Mouse (Mus musculus) kidney, adult 8-10 months (tissue): Measurements from ENCODE around the gene Nrm.
"Not testable (repeated sequence)": the region's sequence is repeated elsewhere in the genome, so short reads cannot be mapped to it uniquely, and the experiment has no call there.

Experiments used
- DNase-seq, 2 experiments: peaks; one replicate each; pipeline ENCODE4 v3.0.0; 2022

Gene Nrm

DNA sequence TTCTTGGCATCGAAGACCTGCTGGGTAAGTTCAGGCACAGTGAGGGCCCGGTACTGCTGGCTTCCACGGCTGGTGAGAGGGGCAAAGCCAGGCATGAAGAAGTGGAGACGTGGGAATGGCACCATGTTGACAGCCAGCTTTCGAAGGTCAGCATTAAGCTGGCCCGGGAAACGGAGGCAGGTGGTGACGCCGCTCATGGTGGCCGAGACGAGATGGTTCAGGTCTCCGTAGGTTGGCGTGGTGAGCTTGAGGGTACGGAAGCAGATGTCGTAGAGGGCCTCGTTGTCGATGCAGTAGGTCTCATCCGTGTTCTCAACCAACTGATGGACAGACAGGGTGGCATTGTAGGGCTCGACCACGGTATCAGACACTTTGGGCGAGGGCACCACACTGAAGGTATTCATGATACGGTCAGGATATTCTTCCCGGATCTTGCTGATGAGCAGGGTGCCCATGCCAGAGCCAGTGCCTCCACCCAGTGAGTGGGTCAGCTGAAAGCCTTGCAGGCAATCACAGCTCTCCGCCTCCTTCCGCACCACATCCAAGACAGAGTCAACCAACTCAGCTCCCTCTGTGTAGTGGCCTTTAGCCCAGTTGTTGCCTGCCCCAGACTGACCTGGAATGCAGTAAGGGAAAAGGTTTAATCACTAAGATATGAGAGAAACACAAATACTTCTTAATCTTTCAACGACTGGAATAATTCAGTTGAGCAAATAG, 25.5 kb upstream of the Nrm start:
- no peak for DNase-seq

DNA sequence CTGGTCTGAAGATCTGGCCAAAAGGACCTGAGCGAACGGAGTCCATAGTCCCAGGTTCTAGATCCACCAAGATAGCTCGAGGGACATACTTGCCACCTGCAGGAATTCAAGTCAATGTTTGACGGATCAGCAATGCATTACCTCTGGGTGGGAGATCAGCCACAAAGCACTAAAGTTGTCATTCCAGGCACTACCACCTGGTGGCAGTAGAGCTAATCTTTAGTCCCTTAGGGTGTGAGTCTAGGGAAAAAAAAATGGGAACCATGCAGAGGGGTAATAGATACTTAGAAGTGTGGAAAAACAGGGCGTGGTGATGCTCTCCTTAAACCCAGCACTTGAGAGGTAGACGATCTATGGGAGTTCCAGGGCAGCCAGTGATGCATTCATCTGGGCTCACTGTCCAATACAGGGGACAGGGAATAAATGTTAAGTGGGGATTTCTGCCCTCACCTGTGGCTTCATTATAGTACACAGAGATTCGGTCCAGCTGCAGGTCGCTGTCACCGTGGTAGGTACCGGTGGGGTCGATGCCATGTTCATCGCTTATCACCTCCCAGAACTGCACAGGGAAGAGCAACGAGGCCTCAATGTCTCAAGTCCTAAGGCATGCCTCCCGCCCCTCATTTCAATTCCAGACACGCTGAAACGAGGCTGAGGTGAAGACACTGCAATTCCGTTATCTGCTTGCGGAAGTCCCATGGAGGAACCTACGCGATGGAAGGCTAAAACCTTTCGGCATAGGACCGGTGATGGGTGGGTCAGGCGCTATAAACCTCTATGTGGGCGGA, 24.7 kb upstream of the Nrm start:
- DNase-seq, result peak; percentile 92 to 95

DNA sequence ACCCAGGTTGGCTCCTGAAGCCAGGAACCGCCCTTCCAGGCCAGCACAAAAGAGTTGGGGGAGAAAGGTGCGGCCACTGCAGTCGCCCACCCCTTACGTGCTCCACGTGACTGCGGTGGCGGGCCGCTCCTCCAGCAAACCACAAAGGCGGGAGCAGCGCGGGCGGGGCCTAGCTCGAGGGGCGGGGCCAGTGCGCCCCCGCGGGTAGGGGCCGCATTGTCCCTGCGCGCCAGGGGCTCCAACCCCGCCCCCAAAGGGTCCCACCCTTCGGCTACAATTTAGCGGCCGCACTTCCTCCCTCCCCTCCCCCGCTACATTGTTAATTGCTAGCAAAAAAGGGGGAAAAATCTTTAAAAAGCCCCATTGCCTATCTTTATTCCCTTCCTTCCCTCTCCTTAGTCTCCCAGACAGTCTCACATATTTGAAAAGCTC, 24.1 kb upstream of the Nrm start:
- peak; percentile 75 to 79 for DNase-seq

DNA sequence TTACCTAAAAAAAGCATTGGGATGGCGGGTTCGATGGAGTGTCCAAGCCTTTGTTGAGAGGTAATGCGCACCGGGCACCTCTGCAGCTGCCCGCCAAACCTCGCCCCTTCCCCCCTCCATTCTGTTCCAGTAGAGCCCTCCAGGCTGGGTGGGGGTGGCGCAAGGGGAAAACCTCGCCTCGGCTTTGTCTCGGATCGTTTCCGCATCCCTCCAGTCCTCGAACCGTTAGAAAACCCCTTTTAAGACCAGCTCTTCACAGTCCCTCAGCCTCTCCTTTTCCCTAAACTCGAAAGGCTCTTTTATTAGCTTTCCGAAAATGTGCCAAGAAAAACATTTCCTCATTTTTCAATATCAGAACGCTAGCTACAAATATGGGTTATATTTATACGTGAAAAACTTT, 23.6 kb upstream of the Nrm start:
- DNase-seq, result no peak

DNA sequence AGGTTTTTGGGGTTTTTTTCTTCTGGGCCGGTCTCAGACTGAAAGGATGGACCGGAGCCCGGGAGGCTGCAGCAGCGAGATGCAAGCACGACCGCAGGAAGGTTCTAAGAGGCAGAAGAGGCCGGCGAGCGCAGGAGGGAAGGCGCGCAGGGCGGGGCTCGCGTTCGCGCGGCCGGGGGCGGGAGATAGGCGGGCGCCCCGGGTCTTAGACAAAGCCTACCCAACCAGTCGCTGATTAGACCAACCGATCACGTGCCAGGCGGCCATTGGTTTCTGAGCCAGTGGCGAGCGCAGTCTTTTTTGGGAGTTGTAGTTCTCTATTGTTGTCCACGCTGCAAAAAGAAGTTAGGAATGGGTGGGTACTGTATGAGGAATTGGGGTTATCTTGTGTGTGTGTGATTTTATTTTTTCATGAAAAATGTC, 23.0 kb upstream of the Nrm start, which contains the start of gene Tubb5:
Gene Tubb5, minus strand, starts transcription at position 185 of the 423 bp plus-strand sequence.
- DNase-seq, result peak; percentile 96 to 97

DNA sequence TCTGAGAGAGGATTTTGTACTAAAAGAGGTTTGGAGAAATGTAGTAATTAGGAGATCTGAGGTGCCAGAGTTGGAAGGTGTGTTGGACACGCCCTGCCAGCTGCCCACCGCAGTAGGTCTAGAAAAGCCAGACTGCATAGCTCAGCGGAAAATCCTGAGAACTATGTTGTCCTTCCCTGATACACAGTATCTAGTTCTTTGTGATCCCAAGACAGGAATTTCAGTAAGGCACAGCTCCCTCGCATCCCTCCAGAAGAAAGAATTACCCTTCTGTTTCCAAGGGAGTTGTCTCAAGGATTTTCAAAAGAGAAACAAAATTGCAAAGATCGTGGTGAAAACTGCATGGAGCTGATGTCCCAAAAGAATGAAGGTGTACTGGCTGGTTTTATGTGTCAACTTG, 22.5 kb upstream of the Nrm start:
- no peak for DNase-seq

DNA sequence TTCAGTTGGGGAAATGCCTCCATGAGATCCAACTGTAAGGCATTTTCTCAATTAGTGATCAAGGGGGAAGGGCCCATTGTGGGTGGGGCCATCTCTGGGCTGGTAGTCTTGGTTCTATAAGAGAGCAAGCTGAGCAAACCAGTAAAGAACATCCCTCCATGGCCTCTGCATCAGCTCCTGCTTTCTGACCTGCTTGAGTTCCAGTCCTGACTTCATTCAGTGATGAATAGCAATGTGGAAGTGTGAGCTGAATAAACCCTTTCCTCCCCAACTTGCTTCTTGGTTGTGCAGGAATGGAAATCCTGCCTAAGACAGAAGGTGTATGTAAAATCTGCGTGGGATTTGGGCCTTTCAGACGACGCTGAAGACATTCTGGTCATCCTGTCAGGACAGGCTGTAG, 22.1 kb upstream of the Nrm start:
- not testable (repeated sequence) for DNase-seq

DNA sequence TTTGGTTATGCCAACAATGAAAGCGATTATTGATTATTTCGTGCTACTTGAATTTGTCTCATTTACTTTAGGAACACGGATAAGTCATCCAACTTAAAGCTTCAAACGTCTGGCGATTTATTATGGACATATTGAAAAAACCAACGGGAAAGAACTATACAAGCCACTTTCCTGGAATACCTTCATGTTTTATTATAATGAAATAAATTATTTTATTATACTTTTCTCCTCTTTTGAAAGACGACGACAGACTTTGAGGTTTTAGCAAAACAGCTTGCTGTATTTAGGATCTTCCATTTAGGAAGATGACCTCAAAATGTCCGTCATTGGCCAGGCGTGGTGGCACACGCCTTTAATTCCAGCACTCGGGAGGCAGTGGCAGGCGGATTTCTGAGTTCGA, 20.6 kb upstream of the Nrm start:
- no peak for DNase-seq

DNA sequence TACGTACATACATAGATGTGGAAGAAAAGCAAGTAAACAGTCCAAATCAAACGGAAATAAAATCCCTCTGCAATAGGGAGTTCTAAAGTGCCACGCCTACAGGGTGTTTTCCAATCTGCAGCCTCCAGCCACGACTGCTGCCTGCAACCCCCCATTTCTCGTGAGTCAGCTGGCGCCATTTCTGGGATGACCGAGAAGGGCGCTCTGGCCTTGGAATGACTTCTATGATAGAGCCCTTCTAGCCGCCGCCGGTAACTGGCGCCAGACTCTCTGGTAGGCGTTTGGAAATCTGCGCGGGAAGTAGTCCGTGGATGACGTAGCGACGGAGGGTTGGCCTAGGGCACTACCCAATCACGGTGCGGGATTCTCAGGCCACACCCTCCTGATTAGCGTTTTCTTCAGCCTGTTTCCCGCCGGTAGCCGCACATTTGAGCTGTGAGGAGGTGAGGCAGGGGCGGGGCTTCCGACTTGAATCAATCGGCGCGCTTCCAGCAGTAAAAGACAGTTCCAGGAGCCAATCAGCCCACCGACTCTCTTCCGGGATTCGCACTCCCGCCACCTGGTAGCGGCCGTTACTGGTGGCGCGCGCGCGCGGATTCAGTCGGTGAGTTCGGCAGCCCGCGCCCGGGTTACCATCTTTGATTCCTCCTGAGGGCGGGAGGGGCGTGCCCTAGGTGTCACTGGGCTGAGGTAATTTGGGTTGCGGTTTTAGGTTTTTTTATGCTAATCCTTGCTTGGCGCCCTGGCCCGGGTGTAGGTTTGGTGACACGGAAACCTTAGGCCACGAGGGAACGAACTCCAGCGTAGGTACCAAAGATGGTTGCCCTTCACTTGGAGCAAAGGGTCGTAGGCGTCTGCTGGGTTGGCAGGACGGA, 19.8 kb upstream of the Nrm start, which contains the start of gene Mdc1:
Gene Mdc1, plus strand, starts transcription at position 440 of the 875 bp plus-strand sequence.
- peak; percentile 100 for DNase-seq

DNA sequence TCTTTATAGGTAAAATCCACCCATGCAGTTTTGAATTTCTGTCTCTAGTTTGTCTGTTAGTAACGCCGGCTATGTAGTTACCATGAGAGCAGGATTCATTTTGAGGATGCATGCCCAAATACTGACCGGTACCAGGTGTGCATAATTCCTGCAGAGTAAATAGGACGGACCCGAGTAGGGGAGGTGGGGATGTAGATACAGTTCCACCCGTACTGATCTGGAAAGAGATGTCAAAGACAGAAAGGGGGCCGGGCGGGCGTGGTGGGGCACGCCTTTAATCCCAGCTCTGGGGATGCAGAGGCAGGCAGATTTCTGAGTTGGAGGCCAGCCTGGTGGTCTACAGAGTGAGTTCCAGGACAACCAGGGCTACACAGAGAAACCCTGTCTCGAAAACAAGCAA, 19.1 kb upstream of the Nrm start:
- DNase-seq, result no peak

DNA sequence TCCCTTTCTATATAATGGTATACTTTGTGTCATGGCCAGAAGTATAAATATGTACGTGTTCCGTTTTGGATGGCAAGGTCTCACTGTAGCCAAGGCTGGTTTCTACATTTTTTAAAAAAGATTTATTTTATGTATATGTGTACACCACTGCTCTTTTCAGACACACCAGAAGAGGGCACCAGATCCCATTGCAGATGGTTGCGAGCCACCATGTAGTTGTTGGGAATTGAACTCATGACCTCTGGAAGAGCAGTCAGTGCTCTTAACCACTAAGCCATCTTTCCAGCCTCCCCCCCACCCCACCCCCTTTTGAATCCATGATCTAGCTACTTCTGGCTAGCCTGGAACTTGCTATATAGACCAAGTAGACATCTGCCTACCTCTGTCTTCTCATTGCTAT, 17.6 kb upstream of the Nrm start:
- no peak for DNase-seq

DNA sequence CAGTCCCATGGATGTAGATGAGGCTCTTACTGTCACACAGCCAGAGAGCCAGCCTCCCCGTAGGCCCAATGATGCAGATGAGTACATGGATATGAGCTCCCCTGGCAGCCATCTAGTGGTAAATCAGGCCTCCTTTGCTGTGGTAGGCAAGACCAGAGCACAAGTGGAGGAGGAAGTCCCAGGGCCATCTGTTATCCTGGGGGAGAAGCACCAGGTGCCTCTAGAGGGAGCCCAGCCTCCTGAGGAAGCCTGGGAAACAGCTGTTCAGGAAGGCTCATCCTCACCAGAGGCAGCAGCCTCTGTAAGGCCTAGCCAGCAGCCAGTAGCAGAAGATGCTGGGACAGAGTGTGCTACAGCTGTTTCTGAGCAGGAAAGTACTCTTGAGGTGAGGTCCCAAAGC, 13.0 kb upstream of the Nrm start:
- no peak for DNase-seq

DNA sequence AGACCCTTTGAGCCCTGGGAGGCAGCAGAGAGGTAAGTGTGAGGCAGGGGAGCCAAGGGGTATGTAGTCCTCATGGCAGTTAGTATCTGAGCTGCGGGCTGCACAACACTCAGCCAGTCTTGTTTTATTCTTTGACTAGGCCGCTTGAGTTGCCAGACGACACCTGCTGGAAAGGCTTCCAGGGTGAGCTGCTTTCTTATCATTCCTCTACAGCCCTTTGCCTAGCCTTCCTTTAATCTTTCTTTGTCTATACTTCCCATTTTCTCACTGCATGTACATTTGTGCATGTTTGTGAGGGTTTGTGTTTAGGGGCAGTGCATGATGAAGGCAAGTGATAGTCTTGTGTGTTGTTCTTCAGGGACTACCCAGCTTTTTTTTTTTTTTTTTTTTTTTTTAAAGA, 10.1 kb upstream of the Nrm start:
- DNase-seq, result no peak

DNA sequence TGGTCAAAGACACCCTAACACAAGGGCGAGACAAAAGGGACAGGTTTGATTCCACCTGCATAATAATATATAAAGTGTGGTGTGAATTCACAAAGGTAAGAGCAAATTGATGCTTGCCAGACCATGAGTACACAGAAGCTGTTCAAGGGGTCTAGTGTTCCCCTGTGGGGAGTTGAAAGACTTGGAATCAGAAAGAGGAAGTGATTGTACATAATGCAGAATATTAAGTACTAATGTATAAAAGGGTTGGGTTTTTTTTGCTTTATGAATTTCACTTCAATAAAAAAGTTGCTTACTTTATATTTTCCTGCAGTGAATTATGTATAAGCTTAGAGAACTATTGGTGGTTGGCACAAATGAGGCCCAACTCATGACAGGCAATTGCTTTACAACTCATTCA, 1.7 kb upstream of the Nrm start:
- no peak for DNase-seq

DNA sequence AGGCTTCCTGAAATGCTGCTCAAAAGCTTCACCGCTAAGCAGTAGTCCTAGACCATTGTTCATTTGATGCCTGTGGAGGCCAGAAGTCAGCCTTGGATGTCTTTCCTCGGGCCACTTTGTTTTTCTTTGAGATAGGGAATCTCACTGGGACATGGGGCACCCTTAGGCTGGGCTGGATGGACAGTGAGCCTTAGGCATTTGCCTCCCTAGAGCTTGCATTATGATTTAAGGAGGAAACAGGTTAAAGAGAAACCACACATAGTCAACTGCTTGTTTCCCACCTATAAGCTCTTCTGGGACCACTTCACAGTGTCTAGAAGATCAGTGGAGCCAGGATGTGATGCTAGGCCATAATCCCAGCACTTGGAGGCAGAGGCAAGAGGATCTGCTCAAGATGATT, 1.3 kb upstream of the Nrm start:
- DNase-seq, result no peak

DNA sequence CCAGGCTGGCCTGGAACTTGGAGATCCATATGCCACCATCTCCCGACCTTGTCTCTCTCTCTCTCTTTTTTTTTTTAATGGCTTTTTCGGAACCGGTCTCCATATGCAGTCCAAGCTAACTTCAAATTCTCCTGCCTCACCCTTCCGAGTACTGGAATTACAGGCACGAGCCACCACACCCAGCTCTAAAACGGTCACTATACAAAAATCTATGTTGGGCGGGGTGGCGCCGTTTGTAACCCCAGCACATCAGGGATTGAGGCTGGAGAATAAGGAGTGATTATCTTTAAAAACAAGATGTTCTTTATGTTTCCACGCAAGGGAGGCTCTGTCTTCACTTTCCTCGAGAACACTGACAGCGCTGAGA, 304 bp upstream of the Nrm start:
- DNase-seq, result no peak

DNA sequence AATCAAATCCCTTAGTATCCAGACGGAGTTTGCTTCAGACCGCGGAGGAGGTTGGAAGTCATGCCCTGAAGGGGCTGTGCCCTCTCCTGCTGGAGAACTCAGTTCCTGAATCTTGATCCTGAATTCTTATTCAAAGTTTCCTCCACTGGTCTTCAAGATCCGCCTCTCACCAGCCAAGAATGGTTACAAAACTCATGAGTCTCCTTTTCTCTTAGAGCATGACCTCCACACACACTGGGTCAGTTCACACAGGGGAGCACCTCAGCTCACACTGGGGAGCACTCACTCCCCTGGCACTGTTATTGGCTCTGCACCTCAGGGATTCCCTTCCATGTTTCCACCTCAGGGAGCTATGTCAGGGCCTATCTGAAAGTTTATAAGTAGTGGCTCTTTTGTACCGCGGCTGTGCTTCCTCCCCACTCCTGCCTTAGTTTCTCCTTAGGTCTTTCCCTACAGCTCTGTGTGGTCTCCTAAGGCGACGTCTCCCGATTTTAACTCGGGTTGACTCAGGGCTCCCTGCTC, 3.8 kb downstream of the Nrm start:
- no peak for DNase-seq

DNA sequence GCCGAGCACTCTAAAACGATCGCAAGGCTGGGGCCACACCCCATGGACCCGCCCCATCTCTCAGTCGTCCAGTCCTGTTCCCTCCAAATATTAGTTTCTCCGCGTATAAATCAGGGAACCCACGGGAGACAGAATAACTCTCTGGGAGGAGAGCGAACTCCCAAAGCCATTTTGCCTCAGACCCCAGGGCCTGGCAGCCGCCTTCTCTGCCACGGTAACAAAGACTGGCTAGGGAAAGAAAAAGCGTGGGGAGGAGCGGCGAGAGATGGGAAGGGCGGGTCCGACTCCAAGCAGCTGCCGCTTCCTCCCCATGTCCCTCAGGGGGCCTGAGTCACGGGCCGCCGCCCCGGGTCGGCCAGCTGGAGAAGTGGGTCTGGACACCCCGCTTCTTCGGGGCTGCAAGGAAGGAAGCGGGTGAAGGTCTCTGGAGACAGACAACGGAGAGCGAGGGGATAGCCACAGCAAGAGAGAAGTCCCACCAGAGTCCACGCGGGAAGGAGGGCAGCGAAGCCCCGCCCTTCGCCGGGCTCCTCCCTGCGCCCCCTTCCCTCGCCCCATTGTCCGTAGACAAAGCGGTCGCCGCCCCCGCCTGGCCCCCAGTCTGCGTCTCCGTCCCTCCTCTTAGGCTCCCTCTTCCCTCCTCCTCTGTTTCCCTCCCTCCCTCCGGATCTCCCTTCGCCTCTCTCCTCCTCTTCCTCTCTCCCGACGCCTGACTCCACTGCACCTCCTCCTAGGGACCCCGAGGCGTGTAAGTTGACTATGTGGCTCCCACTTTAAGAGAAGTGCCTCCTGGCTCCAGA, 4.6 kb downstream of the Nrm start, which contains the start of gene Ppp1r18:
Gene Ppp1r18, plus strand, starts transcription at position 113 of the 800 bp plus-strand sequence.
- DNase-seq, result peak in 1 of 2 experiments; percentile 41

DNA sequence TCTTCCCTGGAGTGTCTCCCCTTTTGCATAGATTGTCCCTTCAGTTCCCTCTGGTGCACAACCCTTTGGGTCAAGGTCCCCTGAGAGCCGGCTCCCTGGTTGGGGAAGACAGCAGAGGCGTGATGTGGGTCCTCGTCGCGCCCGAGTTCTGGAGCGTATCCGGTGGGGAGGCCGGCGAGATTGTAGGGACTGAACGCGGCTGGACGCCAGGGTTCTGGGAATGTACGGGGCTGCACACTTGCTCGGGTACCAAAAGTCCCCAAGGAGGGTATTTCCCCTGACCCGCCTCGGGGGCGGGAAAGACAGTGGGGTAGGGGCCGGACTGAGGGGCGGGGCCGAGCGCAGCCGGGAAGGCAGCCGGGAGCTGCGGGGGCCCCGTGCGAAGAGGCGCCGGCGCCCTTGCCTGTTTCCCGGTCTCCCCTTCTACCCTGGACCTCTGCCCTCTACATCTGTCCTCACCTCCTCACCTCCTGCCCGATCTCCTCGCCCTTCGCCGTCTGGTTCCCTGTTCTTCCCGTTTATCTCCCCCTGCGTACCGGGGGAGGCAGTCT, 5.2 kb downstream of the Nrm start:
- no peak for DNase-seq

DNA sequence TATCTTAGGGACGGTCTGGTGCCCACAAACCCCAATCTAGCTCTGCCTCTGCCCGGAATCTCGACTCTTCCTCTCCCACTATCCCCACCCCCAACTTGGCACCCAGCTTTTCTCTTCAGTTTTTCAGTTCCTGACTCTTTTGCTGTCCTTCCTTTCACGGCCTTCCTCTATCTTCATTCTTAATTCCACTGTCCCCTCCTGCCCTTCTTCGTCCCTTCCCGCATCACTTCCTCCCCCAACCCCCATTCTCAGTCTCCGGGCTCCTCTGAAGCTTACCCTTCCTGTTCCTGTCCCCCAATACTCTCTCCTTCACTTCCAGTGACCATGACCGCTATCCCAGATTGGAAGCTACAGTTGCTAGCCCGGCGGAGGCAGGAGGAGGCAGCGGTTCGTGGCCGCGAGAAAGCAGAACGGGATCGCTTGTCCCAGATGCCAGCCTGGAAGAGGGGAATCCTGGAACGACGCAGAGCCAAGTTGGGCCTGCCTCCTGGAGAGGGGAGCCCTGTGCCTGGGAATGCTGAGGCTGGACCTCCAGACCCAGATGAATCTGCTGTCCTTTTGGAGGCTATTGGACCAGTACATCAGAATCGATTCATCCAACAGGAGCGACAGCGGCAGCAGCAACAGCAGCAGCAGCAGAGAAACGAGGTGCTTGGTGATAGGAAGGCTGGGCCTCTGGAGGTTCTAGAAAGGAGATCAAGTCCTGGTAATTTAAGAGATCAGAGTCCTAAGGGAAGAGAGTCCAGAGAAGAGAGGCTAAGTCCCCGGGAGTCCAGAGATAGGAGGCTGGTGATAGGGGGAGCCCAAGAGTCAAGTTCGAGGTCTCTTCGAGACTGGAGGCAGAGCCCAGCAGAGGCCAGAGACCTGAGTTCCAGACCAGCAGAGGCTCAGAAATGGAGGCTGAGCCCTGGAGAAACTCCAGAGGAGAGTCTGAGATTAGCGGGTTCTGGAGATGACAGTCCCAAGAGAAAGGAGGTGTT, 6.1 kb downstream of the Nrm start:
- peak in 1 of 2 experiments; percentile 41 for DNase-seq
